Mouse (Mus musculus) cerebellum, adult (tissue): ENCODE measurements at regions not wholly inside any gene's neighbourhood (a gene's known extent, or its start where the extent isn't known, plus 50 kb on each side); places are given as distances from the start of the nearest gene placed in this dataset.
"Not testable (repeated sequence)": the region's sequence is repeated elsewhere in the genome, so short reads cannot be mapped to it uniquely, and the experiment has no call there.

Source experiments
- ATAC-seq: cut with Nextera tagmentation; 2 replicates; pipeline ENCODE4 v1.9.2; 2017; ENCODE audit warnings: mild to moderate bottlenecking, moderate library complexity, mixed read lengths; ENCODE audit not compliant: insufficient number of reproducible peaks, low FRiP score, low TSS enrichment

DNA sequence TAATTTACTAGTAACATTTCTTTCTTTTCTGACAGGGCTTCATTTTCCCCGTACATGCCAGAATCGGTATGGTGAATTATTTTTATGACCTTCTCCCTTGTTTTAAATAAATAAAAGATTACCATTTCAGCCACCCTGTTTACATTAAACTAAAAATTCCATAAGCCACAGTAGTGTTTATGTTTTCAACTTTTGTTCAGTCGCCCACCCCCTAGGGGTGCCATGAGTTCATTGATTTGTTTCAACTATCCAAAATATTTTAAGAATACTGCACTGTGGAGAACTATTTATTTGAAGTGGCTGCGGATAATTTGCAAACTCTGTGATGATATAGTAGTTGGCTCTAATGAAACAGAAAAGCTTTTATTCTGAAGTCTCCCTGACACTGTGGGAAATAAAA, 132.9 kb downstream of the Tfec start:
- ATAC-seq: no peak

DNA sequence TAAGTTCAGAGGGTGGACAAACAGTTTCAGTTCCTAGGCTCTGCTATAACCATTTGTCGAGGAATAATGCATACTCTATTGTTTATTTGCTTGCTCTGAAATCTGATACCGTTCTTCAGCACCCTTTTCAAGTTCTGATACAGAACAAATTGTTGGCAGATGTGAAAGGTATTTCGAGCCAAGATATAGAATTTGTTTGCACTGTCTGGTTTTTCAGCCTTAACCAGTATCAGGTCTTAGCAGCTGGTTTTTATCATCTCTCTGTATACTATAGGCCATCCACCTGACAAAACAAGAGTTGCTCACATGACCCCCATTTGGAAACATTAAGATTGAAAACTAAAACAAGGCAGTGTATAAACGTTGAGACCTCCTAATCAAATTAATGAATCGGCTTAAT, 133.5 kb downstream of the Tfec start:
- no peak for ATAC-seq

DNA sequence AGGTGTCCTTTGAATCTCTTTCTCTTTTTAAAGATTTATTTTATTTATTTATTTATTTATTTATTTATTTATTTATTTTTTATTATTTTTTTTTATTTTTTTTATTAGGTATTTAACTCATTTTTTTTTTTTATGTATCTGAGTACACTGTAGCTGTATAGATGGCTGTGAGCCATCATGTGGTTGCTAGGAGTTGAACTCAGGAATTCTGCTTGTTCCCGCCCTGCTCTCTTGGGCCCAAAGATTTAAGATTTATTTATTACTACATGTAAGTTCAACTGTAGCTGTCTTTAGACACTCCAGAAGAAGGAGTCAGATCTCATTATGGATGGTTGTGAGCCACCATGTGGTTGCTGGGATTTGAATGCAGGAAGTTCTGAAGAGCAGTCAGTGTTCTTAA, 143.2 kb downstream of the Tfec start:
- not testable (repeated sequence) for ATAC-seq

DNA sequence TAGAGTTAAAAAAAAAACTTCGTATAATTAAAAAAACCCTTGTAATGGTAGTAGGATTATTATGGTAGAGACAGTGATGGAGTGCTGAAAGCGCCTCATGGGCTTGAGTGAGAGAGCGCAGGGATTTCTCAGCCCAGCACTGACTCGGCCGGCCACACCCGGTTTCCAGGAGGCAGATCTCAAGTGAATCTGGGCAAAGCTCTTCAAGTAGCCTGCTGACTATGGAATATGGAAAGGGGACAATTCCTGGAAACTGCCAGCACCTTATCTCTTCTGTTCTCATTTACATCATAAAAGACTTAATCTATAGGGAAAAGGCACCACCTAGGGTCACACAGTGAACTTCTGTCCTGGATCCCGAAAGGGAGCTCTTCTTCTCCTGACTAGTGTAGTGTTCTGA, 165.1 kb downstream of the Tfec start:
- ATAC-seq: no peak

DNA sequence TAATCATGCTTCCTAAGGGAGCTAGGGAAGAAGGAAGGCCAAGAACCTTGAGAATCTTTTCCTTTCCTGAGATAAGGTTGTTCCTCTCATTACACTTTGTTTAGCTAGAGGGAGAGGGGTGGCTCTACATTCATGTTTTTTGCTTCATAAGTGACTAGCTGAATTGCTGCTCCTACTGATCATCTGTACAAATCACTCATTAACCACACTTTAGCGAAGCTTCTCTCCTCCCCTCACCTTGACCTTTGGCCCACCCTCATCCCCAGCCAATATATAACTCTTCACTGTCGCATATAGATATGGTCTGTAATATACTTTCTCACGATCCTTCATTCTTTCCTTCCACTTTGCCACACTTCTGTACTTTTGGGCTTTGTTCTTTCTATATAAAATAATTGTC, 166.1 kb downstream of the Tfec start:
- no peak for ATAC-seq

DNA sequence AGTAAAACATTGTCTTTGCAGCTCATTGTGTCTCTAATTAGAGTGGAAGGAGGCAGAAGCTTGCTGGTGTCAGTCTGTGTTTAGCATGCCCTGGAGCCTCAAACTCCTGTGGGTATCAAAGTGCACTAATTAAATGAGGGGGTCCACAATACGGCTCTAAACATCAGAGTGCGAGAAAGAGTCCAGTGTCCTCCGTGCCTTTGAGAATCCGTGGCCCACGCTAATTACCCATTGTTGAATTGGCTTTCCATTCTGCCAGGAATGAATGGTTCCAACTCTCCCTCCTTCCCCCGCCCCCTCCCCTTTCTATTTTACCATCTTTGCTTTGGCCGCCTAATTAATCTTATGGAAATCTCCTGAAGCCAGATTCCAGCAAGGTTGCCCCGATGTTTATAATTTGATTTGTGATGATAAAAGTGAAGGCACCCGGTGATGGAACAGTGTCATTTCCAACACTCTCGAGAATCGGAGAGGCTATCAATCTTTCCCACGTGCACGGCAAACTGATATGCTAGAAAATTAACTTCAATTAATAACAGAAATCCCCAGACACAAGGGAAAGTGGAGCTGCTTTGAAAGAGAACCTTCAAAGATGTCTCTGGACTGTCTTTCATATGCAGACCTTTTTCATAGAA, 170.9 kb downstream of the Tfec start:
- ATAC-seq: no peak

DNA sequence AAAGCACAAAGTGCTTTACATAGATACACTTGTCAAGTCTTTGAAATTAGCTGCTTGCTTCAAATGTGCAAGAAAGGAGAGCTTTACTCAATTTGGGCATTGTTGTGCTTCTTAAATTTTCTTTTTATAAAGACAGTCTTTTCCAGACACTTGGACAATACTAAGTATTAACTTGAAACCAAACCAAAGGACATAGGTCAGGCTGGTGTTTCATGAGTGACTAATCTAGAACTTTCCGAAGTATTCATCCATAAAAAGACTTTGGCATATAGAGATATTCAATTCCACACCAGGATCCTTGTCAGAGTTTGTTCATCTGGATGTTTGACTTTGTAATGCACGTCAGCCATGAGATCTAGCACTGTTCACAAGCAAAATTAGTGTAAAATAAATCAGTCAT, 173.0 kb downstream of the Tfec start:
- ATAC-seq: no peak

DNA sequence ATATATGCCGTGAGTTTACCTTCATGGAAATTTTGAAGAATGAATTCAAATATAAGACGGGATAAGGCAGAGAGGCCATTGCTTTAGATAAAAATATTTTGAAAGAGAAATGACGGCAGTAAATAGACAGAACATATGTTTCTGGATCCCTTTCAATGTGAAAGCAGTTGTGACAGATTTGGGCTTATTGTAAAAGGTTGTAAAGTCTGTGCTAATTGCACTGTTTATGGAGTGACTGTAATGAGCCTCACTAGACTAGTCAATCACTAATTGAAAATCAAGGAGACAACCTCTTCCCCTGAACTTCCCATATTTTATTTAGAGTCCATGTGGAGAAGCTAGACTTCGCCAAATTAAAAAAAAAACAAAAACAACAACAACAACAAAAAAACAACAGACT, 193.7 kb downstream of the Tfec start:
- ATAC-seq: no peak

DNA sequence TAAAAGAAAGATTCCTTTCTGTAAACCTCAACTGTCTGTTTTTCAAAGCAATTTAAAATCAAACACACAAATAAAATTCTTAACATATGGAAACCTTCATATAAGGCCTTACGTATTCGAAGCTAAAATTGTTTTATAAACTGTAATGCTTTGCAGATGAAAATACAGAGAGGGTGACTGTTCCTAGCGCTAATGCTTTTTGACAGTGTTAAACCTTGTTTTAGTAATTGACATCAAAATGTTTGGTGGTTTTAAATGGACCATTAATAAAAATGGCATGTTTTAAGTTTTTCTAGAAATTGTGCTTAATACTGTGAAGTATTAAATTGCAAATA, 194.9 kb downstream of the Tfec start:
- no peak for ATAC-seq

DNA sequence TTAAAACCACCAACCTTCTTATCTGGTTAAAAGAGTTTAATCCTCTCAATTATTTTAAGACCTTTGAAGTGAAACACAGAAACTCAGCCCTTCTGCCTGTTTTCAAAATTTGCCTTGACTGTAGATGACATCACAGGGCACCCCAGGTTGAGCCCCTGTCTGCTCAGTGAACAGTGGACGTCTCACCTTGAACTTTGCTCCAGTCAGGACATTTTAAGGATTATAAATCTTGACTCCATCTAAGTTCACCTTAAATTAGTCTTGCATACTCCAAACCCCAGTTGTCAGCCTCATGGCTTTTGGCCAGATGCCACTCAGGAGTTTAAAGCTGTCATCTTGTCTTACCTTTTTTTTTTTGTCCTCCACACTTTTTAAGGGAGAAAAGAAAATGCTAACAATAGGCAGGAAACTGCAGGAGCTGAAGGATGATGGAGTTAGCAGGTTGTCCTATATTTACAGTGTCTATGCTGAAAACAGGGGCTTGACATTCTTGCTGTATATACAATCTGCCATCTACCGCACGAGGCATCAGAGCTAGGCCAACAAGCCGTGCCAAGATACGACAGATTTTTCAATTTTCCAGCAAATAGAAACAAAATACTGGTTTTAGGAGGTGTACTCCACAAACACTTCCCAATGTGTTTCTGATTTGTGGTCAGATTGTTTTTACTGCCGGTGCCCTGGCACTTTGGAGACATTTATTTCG, 195.4 kb downstream of the Tfec start:
- ATAC-seq: no peak

DNA sequence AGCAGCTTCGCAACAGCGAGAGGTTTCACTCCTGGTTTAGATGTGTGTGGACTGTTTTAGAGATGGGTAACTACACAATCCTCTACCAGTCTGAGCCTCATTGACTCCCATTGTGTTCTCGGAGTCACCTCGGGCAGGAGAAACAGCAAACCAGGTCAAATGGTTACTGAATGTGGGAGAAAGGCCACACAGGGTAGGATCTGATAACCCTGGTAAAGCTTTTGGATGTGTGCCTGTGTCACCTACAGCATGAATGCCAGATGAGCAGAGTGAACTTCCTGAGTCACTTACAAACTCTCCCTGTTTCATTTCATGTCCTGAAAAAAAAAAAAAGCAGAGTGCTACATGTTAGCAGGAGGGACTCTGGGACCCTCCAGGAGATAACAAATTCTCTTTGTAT, 201.0 kb downstream of the Tfec start:
- ATAC-seq: no peak

DNA sequence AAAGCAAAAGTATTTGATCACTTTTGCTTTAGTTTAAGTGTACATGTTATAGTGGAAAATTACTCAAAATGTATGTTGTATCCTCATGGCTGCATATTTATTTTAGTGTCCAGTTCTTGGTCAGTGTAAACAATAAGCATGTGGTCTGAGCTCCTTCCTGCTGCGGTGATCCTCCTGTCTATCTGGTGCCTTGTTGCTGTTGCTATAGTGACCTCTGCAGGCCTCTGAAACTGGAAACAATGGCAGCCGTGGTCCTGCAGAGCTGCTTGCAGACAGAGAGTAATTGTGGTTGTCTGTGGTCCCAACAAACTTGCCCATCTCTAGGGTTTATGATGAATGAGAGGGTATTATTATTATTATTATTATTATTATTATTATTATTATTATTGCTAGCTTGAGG, 230.2 kb downstream of the Tfec start:
- ATAC-seq: no peak

DNA sequence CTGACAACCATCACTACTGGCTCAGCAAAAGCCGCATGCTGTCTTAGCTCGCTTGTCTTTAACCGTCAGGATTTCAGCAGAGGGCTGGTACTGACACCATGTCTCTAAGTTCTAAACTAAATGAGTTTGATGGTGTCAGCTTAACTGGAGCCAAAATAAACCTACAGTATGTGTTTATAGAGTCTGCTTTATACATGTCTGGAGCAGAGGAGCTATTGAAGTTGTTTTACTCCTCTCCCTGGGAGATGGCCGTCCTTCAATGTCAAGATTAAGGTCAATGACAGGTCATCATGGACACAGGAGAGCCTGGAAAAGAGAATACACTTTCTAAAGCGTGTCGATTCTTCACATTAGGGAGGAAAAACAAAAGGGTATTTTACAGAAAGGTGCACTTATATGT, 231.0 kb downstream of the Tfec start:
- no peak for ATAC-seq

DNA sequence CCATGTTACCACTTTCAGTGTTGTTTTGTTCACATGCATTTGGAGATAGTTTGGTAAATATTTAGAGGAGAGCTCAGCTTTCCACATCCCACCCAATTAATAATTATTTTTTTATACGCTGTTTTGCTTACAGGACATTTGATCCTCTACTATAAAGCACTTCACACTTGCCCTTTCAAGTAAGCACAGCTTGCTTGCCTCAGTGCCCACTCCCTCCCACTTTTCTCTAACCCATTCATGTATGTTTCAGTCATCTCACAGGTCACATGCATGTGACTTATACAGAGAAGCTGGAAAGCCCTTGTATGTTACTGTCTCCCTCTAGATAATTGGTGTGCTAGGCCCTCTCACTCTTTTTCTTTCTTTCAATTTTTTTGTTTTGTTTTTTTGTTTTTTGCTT, 252.0 kb downstream of the Tfec start:
- no peak for ATAC-seq

DNA sequence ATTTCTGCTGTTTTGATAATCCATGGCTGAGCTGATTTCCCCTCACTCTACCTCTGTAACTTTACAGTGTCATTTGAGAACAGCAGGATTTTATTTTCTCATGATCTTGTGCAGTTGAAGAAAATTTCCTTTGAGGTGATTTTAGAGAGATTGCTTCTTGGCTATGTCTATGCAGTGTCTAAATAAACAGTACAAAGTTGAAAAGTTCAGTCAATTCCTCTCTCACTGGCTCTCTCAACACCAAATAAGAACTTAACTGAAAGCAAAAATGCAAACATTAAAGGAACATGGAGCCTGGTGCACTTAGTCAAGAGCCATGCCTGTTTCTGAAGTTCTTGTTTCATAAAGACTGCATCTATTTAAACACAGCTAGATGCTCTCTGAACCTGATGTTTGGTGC, 254.7 kb downstream of the Tfec start:
- ATAC-seq: no peak

DNA sequence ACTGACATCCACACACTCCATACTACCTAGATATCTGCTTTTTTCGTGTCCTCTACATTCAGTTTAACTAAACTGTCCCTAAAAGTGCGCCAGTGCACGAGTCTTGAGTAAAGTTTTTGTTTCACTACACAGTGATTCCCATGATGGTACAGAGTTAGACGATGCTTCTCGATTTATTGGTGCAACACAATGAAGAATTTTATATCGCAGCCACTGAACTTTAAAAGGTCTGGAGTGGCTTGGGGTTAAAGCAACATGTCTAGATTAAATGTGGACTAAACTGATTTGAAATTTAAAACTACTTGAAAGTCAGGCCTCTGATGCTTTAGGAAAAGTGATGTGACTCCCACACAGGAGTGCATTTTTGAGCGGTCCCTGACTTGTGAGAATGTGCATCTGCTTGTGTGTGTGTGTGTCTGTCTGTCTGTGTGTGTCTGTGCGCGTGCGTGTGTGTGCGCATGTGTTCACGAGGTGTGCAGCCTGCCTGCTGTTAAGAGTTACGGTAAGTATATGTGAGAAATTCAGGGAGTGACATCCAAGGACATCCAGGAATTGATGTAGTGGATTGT, 261.4 kb downstream of the Tfec start:
- no peak for ATAC-seq

DNA sequence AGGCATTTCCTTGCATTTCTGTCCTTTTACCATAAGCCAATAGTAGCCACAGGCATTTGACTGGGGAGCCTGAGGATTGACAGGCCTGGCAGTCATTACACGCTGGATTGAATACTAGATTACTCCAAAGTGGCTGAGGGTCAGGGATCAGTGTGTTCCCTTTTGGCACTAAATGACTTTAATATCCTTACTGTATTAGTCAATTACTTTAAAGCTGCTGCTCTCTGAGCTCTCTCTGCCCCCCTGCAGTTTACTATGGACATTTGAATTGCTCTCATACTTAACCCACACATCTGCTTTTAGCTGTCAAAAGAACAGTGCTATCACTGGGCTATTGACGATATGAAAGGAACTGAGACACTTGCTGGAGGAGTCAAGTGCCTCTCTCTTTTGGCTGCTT, 262.1 kb downstream of the Tfec start:
- no peak for ATAC-seq

DNA sequence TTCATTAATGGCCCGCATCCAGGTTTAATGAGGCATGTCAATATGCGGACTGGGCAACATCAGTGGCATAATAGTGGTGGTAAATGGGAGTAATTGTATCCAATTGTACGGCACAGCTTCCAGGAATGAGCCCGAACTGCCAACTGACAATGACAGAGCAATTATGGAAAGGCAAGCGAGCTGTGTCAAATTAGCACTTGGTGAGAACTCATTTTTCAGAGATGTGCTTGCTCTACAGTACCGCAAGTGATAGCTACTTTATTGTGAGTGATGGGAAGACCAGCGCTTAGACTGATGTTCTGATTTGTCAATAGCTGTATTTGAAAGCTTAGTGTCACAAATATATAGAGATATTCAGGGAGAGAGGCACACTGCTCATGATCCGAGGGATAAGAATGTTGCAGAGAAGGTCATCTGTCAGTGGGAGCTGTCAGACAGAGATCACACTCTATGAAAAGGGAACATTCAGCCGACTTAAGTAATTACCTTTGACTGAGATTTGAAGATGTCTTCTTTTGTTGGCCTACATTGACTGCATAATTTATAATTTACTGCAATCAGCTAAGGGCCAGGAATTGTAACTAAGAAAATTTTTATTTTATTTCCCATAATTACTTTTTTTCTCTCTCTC, 290.7 kb downstream of the Tfec start:
- no peak for ATAC-seq

DNA sequence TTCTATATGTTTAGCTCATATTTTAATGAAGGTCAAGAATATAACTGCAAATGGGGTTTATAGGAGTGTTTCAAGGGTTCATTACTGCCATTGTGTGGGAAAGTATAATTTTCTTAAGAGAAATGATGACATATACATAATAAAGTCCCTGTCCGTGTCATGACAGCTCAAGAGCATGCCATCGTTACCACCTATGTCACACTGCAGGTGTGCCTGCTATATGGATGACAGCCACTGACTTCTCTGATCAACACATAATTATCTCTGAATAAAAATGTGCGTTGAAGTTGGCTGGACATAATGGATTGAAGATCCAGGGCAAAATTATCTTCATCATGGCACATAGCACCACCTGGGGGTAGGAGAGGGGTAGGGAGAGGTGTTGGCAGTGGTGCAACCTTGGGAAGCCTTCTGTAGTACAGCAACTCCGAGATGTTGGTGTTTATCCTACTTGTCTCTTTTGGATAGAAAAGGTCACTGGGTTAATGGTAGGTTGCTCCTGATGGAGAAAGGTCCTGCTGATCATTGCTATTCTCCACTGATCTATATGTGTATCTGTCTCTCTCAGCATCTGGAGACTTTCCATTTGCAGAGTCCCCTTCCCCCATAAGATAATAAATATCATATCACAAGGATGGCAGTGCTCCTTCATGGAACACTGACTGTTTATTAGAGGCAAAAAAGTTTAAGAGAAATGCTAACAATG, 291.4 kb downstream of the Tfec start:
- no peak for ATAC-seq

DNA sequence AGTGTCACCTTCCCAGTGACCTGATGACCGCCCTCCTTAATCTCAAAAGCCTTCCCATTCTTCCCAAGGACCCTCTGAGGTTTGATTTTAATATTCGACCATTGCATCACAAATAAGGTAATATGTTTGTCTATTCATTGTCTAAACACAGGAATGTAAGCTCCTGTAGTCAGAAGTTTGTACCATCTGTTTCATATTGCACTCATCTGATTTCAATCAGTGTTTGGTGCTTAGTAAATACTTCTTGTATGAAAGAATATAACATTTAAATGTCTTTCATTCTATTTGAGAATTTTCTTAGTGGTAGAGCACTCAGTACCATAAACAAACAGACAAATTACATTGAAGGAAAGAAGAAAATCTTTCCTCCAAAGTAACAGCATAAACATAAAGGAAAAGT, 305.8 kb downstream of the Tfec start:
- no peak for ATAC-seq

DNA sequence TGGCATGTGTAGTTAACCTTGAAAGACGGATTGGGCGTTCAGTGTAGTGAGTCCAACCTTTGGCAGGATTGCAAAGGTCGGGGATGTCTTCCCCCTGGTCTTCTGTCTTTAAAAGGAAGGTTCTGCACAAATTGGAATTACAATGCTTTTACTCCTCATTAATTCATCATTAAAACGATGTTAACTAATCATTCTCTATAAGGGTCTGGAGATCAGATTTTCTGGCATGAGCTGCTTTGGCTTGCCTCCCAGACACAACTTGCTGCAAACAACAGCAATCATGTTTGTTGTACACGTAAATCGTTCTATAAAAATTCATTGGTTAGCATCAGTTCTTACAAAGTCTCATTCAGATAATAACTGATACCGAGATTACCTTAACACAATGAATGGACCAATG, 315.9 kb downstream of the Tfec start:
- no peak for ATAC-seq
